Mouse (Mus musculus) CH12.LX (cell line): ENCODE data around the gene Aldh4a1. TPM values are rescaled to one million over a fixed set of nuclear protein-coding genes. Genes with fewer than 3 reads are reported as not detected.
A peak's percentile ranks its signal among the peaks of the same experiment; 100 is the strongest.

Experiments
- DNase-seq: peaks from one replicate; pipeline ENCODE4 v3.0.0-alpha.2; 2013; ENCODE audit errors: extremely low read depth
- H3K27ac ChIP-seq: 2 replicates; pipeline ENCODE4 v1.5.1; 2012; ENCODE audit warnings: low read depth, mild to moderate bottlenecking, control low read depth, moderate library complexity; ENCODE audit not compliant: insufficient read depth
- H3K27me3 ChIP-seq: replicated peaks from 2 replicates; pipeline ENCODE3; 2012; ENCODE audit warnings: inconsistent platforms
- H3K36me3 ChIP-seq, 2 experiments: replicated peaks in 1 of 2; 2 replicates each; pipeline versions ENCODE3 to v1.6.1; 2012; ENCODE audit warnings: inconsistent platforms in 1 of 2, low read length in 1 of 2, mild to moderate bottlenecking in 1 of 2, mixed read lengths in 1 of 2, moderate library complexity in 1 of 2; ENCODE audit not compliant: control insufficient read depth in 1 of 2, insufficient read depth in 1 of 2
- H3K4me1 ChIP-seq, 2 experiments: 2 replicates each; pipeline ENCODE4 v1.6.1; 2012; ENCODE audit warnings: inconsistent platforms in 1 of 2, moderate library complexity in 1 of 2; ENCODE audit not compliant: insufficient read depth in 2 of 2, control insufficient read depth in 1 of 2
- H3K4me2 ChIP-seq: 2 replicates; pipeline ENCODE4 v1.6.1; 2012; ENCODE audit warnings: low read depth, mild to moderate bottlenecking, control low read depth; ENCODE audit not compliant: poor library complexity, insufficient read depth, severe bottlenecking
- H3K4me3 ChIP-seq, 3 experiments: fragments of 150-350 bp in 1 of 3; sonication (generic) in 1 of 3; replicated peaks in 1 of 3; 2 replicates each; pipeline versions ENCODE3 to v1.5.1; 2011 to 2012; ENCODE audit warnings: low read depth in 2 of 3, low read length in 2 of 3, mild to moderate bottlenecking in 2 of 3, moderate library complexity in 2 of 3, control low read depth in 1 of 3, improper control_type of control experiment in 1 of 3, inconsistent platforms in 1 of 3, mixed read lengths in 1 of 3; ENCODE audit not compliant: poor library complexity in 1 of 3
- H3K79me2 ChIP-seq: replicated peaks from 2 replicates; pipeline ENCODE4 v1.6.1; 2012; ENCODE audit warnings: mild to moderate bottlenecking, moderate library complexity; ENCODE audit not compliant: control insufficient read depth, poor library complexity, insufficient read depth, severe bottlenecking; ENCODE audit errors: extremely low read depth
- H3K9ac ChIP-seq: 2 replicates; pipeline ENCODE4 v1.6.1; 2012; ENCODE audit warnings: low read depth, mild to moderate bottlenecking, control low read depth, moderate library complexity; ENCODE audit not compliant: insufficient read depth
- H3K9me3 ChIP-seq: replicated peaks from 2 replicates; pipeline ENCODE3; 2012; ENCODE audit warnings: low read length, inconsistent platforms, mixed read lengths
- CHD2 ChIP-seq: IDR thresholded peaks from 2 replicates; pipeline ENCODE4 v1.6.1; 2011; ENCODE audit warnings: low read length, improper control_type of control experiment
- CTCF ChIP-seq, 2 experiments: IDR thresholded peaks in 1 of 2; conservative IDR thresholded peaks in 1 of 2; 2 replicates each; pipeline ENCODE4 v1.5.1; 2011 to 2012; ENCODE audit warnings: low read depth in 2 of 2, low read length in 2 of 2, improper control_type of control experiment in 1 of 2, inconsistent platforms in 1 of 2, mild to moderate bottlenecking in 1 of 2, moderate library complexity in 1 of 2
- E2F4 ChIP-seq: IDR thresholded peaks from 2 replicates; pipeline ENCODE4 v1.6.1; 2011; ENCODE audit warnings: low read depth, low read length, improper control_type of control experiment; ENCODE audit not compliant: insufficient replicate concordance
- ELF1 ChIP-seq: IDR thresholded peaks from 2 replicates; pipeline ENCODE4 v1.6.1; 2014; ENCODE audit warnings: low read depth, mild to moderate bottlenecking, inconsistent platforms, low read length, improper control_type of control experiment
- EP300 ChIP-seq: IDR thresholded peaks from 2 replicates; pipeline ENCODE4 v1.6.1; 2011; ENCODE audit warnings: low read length, improper control_type of control experiment
- JUN ChIP-seq: IDR thresholded peaks from 2 replicates; pipeline ENCODE4 v1.6.1; 2011; ENCODE audit warnings: low read depth, mild to moderate bottlenecking, low read length, improper control_type of control experiment, moderate library complexity; ENCODE audit not compliant: insufficient read depth
- JUND ChIP-seq: conservative IDR thresholded peaks from 2 replicates; pipeline ENCODE4 v1.6.1; 2011; ENCODE audit warnings: low read depth, low read length, improper control_type of control experiment
- MAFK ChIP-seq: IDR thresholded peaks from 2 replicates; pipeline ENCODE4 v1.6.1; 2011; ENCODE audit warnings: low read length, improper control_type of control experiment; ENCODE audit not compliant: insufficient replicate concordance
- MAX ChIP-seq: IDR thresholded peaks from 2 replicates; pipeline ENCODE4 v1.6.1; 2011; ENCODE audit warnings: low read length, improper control_type of control experiment
- MXI1 ChIP-seq: IDR thresholded peaks from 2 replicates; pipeline ENCODE4 v1.6.1; 2011; ENCODE audit warnings: mild to moderate bottlenecking, low read depth, low read length, improper control_type of control experiment
- NELFE ChIP-seq: IDR thresholded peaks from 2 replicates; pipeline ENCODE4 v1.6.1; 2011; ENCODE audit warnings: low read depth, low read length, improper control_type of control experiment
- NRF1 ChIP-seq: IDR thresholded peaks from 2 replicates; pipeline ENCODE4 v1.6.1; 2014; ENCODE audit warnings: low read depth, mild to moderate bottlenecking, inconsistent platforms, low read length, improper control_type of control experiment, moderate library complexity
- PAX5 ChIP-seq: IDR thresholded peaks from 2 replicates; pipeline ENCODE4 v1.6.1; 2012; ENCODE audit warnings: low read length, inconsistent platforms, mixed read lengths
- POLR2A ChIP-seq: IDR thresholded peaks from 2 replicates; pipeline ENCODE4 v1.6.1; 2011; ENCODE audit warnings: low read depth, mild to moderate bottlenecking, improper control_type of control experiment, low read length
- RAD21 ChIP-seq: IDR thresholded peaks from 2 replicates; pipeline ENCODE4 v1.6.1; 2011; ENCODE audit warnings: low read depth, mild to moderate bottlenecking, low read length, improper control_type of control experiment, moderate library complexity
- SIN3A ChIP-seq: IDR thresholded peaks from 2 replicates; pipeline ENCODE4 v1.6.1; 2012; ENCODE audit warnings: low read length, improper control_type of control experiment, inconsistent platforms
- SMC3 ChIP-seq: IDR thresholded peaks from 2 replicates; pipeline ENCODE4 v1.6.1; 2011; ENCODE audit warnings: low read depth, low read length, improper control_type of control experiment
- ZNF384 ChIP-seq: IDR thresholded peaks from 2 replicates; pipeline ENCODE4 v1.6.1; 2012; ENCODE audit warnings: low read depth, low read length, improper control_type of control experiment, inconsistent platforms
- dilution Hi-C: fragments of 300-500 bp; cut with MboI; formaldehyde crosslinking; loops from 2 replicates; pipeline ENCODE4 v1.14.3; 2020; ENCODE audit warnings: low sequenced_read_pairs; ENCODE audit not compliant: extremely low pct_unique_long_range_greater_than_20kb, extremely low pct_ligation_motif_present
- in situ Hi-C: fragments of 300-500 bp; cut with MboI; formaldehyde crosslinking; loops from 3 replicates; pipeline ENCODE4 v1.14.3; 2019; ENCODE audit warnings: low sequenced_read_pairs, low pct_ligation_motif_present, low pct_unique_long_range_greater_than_20kb, mixed read lengths
- polyA plus RNA-seq: library from polyadenylated mRNA; unstranded; fragments of >175 nt; gene quantifications from 2 replicates; pipeline ENCODE4 v1.2.1, GENCODE M21; 2012; ENCODE audit warnings: low read depth; ENCODE audit not compliant: insufficient read length
- total RNA-seq, 2 experiments: library from RNA; depleted of rRNA; stranded (reverse); fragments of 300-350 nt in 1 of 2; fragments of >200 nt in 1 of 2; gene quantifications; 2 replicates each; pipeline ENCODE4 v1.2.3; 2012 to 2014

The Aldh4a1 gene
- total and polyA plus RNA-seq, 3 experiments: 6.5 to 18.0 (median 6.5) TPM

- in situ Hi-C loops: no loop called here
These were observed 49.6 kb upstream of the Aldh4a1 start for GRCm38 (mm10) chr4:139572928-139573512.

GRCm38 (mm10) chr4:139574156-139574798 lies 48.4 kb upstream of the Aldh4a1 start:
- dilution Hi-C loops (no loop called here), in situ Hi-C loops (no loop called here)
- peak overlapping the region; percentile 47 to 57 (median 48) for H3K4me3 ChIP-seq
- DNase-seq: peak; percentile 98
- peaks cover 4% of the 10 kb centered on the region for H3K9me3 ChIP-seq
- no peak overlapping the region for H3K27ac ChIP-seq
- TF ChIP-seq ELF1: peak; percentile 69
- TF ChIP-seq SIN3A: 0 out of 2 replicates have a peak, but pooled peaks have one; percentile 31
- TF ChIP-seq RAD21: peak; percentile 31
- TF ChIP-seq NRF1: peak; percentile 28; the same call in 1 of the 2 replicates
- peak in 1 of 2 experiments; percentile 55; a peak in 2 of 4 replicates for TF ChIP-seq CTCF (conservative IDR thresholded peaks at IDR 0.05 in 1 of 2, IDR thresholded peaks at IDR 0.05 in 1 of 2; ENCODE audit: low read depth in 2 of 2, low read length in 2 of 2)
- no peak for TF ChIP-seq E2F4
- TF ChIP-seq MAFK: no peak
- no peak for TF ChIP-seq PAX5
- TF ChIP-seq CHD2: no peak
- TF ChIP-seq MAX: 0 out of 2 replicates have a peak, but pooled peaks have one; percentile 30
- no peak for TF ChIP-seq JUN
- TF ChIP-seq NELFE: peak; percentile 39; the same call in 1 of the 2 replicates
- peak; percentile 53; the same call in 1 of the 2 replicates for TF ChIP-seq POLR2A
- TF ChIP-seq MXI1: peak; percentile 61; the same call in 1 of the 2 replicates
- H3K4me2 ChIP-seq: peak overlapping the region; percentile 73
- H3K9ac ChIP-seq: 0 out of 2 replicates have a peak overlapping the region, but pooled peaks have one; percentile 35
- no peaks in the 10 kb centered on the region for H3K36me3 ChIP-seq
- H3K27me3 ChIP-seq: peaks cover 93% of the 10 kb centered on the region
- H3K4me1 ChIP-seq: peaks cover 10 to 30% of the 10 kb centered on the region in 2 experiments; a peak in 3 of 4 replicates
- H3K79me2 ChIP-seq: no peaks in the 10 kb centered on the region

More at GRCm38 (mm10) chr4:139572928-139573512, 49.6 kb upstream of the Aldh4a1 start:
- peaks cover 4% of the 10 kb centered on the region for H3K9me3 ChIP-seq
- no peak for TF ChIP-seq MAX
- TF ChIP-seq POLR2A: no peak
- TF ChIP-seq JUND: no peak
- no peak for TF ChIP-seq CTCF (conservative IDR thresholded peaks at IDR 0.05 in 1 of 2, IDR thresholded peaks at IDR 0.05 in 1 of 2; ENCODE audit: low read depth in 2 of 2, low read length in 2 of 2)
- no peak for TF ChIP-seq EP300
- no peak for TF ChIP-seq SMC3
- TF ChIP-seq ZNF384: no peak
- no peak for TF ChIP-seq ELF1
- TF ChIP-seq, all 38 proteins: peak for 0
- Histone ChIP-seq H3K4me1 (peaks cover 10 to 17% of the 10 kb centered on the region in 2 experiments; a peak in 3 of 4 replicates), H3K36me3 (no peaks in the 10 kb centered on the region), H3K27me3 (peaks cover 91% of the 10 kb centered on the region), H3K27ac (no peak overlapping the region), H3K79me2 (no peaks in the 10 kb centered on the region), H3K4me3 (no peak overlapping the region), H3K4me2 (no peak overlapping the region), H3K9ac (no peak overlapping the region)
- DNase-seq: no peak
- dilution Hi-C loops: no loop called here
